Mouse (Mus musculus) cerebellum, adult 9-11 months (tissue): ENCODE measurements at regions not wholly inside any gene's neighbourhood (a gene's known extent, or its start where the extent isn't known, plus 50 kb on each side); places are given as distances from the start of the nearest gene placed in this dataset.
A peak's percentile ranks its signal among the peaks of the same experiment; 100 is the strongest.
"Not testable (repeated sequence)": the region's sequence is repeated elsewhere in the genome, so short reads cannot be mapped to it uniquely, and the experiment has no call there.

Experiments
- DNase-seq: peaks from one replicate; pipeline ENCODE4 v3.0.0; 2022

DNA sequence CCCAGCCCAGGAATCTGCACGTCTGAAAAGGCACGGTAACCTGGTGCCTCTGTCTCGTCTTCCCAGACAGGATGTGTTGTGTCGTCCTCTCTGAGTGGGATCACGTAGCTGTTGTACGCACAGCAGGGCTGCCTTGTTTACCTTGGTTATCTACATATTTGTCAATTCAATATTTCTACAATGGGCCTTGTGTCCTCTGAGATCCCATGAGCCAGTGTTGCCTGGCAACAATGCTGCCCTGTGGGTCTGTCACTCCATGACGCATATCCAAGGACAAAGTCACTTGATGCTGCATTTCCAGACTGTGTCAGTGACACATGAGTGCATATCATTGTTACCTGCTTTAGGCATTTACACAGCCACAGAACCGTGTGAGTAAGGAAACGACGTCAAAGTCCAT lies 191.9 kb downstream of the Diras2 start:
- no peak for DNase-seq

DNA sequence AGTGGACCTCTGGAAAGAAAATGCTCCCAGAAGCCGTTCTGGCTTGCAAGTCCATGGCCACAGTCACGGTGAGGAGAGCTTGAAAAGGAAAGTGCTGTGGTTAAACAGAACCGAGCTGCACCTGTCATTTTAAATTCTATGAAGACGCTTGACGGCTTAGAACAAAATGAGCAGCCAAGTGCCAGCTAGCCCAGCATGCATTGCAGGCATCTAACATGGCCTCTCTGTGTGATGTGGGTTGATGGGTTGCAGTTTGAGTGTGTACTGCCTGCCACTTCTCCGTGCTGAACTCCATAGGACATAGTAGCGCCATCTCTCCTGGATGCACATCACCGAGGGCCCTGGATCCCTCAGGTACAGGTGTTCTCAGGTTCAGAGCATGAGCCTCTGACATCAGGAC lies 189.1 kb downstream of the Diras2 start:
- no peak for DNase-seq

DNA sequence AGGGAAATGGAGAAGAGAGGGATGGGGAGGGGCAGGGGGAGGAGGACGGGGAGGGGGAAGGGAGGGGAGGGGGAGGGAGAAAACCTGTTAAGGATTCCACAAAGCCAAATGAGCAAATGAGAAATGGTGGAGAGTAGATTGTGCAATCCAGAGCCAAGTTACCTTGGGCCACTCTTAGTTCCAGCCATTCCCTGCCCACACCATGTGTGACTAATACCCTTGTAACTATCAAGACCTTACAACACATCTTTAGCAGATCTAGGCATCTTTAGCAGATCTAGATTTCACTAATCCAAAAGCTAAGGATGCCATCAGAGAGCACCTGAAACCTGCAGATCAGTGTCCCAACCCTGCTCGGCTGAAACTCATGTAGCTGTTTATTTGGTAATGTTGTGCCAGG lies 186.7 kb downstream of the Diras2 start:
- DNase-seq, result no peak

DNA sequence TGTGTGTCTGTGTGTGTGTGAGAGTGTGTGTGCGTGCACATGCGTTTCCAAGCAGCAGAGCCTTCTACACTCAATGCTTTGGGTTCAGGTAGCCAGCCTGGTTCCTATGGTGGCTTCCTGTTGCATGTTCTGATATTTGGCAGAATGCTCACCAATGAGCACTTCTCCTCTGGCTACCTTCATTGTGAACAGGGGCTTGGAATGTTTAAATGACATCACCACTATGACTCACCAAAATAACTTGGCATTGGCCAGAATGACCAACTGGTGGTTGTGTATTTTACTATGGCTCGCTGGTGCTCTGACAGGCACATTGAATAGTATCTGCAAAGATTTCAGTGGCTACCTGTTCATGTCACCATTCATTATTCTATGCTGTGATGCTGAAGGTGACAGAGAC lies 186.2 kb downstream of the Diras2 start:
- no peak for DNase-seq

DNA sequence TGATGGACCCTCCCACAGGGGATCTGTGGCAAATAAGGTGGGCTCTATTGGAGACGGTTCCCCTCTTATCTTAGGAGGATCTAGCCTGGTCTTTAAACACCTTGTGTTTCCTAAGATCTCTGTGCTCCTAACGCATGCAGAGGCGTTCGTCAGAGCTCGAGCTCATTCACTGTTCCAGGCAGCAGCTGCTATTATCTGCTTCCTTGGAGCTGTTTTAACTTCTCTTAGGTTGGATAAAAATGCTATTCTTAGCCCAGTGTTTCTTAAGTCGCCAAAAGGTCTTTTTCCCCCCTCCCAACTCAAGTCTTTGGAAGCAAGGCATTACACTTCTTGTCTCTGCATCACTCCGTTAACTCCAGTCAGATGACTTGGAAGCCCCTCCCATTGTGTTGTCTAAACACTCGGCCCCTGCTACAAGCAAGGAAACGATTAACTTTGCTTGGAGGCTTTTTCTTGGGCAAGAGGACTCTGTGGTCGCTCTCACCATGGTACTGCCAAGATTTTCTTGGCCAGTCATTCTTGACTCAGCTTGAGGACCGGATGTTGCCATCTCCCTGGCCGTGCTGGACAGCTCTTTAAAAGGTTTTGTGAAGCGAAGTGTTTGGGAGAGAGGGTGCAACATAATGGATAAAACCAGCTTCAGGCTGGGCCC lies 185.6 kb downstream of the Diras2 start:
- DNase-seq, result peak; percentile 62

DNA sequence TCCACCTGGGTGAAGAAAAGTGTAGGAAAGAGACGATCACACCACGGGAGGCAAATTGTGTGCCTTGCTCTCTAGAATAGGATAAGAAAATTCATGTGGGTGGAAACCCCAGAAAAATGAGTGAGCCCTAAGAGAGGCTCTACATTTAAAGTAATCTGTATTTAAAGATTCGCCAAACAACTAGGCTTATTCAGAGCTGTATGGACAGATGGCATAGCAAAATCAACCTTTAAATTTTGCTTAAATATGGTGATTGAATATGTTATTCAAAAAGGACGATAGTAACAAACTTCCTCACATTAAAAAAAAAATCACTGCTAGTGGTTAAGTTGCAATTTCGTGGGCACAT lies 185.1 kb downstream of the Diras2 start:
- DNase-seq, result no peak

DNA sequence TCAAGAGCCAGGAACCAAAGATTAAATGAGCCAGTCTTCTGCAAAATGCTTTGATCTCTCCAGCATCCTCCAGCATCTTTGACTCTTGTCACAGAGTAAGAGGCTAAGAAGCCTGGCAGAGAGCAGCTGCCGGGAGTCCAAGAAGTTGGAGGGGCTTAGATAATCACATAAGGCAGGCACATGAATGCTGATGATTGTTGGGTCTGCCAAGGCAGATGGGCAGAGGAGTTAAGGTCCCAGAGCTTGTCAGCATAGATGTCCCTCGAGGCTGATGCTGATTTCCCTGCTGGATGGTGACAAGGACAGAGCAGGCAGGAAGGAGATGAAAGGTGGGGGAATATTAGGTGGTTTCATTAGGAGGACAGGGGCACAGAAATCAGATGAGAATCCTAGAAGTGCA lies 183.4 kb downstream of the Diras2 start:
- DNase-seq, result no peak

DNA sequence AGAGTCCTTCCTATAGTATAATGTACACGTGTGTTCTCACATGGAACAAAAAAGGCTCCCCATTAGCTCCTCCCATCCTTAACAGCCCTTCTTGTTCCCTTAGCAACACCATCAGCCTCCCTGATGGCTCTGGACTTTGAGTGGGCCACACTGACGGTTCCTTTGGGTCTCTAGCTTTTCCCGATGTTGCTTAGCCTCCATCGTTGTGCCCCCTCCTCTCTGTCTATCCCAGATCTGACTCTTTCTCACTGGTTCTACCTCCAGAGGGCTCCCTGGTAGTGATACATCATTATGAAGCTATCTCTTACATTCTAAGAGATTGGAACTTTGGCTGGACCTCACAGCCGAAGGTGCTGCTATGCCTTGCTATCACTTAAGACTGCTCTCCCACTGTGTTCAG lies 181.5 kb downstream of the Diras2 start:
- no peak for DNase-seq

DNA sequence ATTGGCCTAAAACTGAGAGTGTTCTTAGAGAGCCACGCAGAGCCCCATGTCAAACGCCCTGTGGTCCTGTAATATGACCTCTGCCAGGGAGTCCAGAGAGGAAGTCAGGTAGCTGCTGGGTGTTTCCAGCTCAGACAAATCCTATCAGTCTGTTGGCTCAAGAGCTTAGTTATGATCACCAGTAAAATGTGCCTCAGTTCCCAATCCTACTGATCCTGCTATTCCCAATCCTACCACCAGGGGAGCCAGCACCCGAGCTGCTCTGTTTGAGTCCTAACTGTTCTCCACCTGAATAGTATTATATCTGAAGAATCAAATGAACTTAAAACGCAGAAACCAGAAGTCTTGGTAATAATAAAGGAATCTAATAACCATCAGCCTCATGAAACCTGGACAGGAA lies 178.5 kb downstream of the Diras2 start:
- DNase-seq, result no peak

DNA sequence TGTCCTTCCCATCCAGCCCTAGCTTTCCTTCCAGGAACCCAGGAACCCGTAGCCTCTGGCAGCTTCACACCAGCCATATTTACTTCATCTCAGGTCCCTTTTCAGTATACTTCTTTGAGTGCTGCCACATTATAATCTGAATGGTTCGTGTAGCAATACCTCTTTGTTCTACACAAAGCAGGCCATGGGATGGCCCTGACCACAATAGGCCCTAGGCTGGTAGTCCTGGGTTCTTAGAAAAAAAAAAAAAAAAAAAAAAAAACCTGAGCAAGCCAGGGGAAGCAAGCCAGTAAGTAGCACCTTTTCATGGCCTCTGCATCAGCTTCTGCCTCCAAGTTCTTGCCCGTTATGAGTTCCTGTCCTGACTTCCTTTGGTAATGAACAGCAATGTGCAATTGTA lies 177.6 kb downstream of the Diras2 start:
- no peak for DNase-seq

DNA sequence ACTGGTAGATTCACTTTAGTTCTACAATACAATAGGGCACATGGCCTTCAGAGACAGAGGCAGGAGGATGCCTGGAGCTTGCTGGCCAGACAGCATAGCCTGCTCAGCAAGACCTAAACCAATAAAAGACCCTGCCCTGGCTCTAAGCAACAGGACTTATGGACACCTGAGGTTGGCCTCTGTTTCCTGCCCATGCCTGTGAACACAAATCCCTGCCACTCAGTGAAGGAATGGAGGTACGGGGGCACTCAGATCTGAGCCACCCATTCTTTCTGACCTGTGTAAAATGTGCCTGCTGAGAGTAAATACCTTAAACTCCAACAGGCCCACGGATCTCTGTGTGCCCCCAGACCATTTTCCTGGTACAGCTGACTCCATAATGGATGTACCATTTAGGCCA lies 177.1 kb downstream of the Diras2 start:
- DNase-seq, result no peak

DNA sequence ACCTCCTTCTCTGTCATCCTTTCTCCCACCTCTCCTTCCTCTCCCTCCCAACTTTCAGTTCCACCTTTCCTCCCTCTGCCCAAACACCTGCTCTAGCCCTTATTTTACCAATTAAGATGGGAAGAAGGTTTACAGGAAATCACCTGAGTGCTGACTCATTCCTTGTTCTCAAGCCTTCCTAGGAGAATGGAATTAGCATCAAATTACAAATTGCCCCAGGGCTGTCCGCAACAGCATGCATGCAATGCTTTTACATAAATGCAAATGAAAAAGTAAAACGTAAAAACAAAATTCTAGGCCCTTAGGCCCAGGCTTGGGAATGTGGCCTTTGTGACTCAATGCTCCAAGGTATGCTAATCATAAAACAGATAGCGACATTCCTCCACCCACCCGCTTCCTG lies 175.2 kb downstream of the Diras2 start:
- not testable (repeated sequence) for DNase-seq

DNA sequence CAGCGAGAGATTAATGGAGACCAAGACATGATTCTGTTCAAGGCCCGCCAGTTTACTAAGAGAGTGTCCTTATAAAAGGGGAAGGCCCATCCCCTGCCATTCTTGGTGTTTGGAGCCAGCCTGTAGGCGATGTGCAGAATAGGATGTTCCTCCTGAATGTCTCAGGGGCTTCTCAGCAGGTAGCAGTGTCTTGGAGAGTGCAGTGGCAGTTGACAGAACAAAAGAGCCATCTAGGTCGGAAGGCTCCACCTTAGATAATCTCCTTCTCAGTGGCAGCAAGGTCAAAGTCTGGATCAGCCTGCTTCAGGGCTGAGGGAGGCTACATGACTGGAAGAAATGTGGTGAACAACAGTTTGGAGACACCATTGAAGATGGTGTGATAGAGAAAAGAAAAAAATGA lies 171.7 kb downstream of the Diras2 start:
- peak; percentile 0 for DNase-seq

DNA sequence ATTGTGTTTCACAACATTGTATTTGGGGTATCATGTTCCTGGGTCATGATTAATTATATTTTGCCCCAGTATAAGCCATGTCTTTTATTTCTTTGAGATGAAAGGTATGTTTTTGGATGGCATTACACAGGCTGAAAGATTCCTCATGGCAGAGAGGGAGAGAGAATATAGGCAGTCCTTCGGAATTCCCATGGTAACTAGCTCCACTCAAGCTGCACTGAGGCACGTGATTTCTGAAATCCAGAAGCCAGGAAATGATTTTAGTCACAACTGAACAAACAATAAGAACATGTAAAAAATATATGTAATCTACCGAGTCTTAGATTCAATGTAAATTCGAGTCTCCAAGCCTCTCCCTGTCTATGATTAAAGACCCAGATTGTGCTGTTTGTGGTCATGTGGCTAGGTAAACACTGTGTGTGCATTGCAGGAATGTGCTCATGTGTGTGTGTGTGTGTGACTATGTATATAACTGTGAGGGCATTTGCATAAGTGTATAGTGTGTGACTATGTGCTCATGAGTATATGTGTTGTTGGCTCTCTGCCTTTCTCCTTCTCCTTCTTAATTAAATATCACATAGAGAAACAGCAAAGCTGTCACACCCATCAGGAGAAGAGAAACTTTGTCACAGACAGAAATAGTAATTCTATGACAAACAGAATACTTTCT lies 169.8 kb downstream of the Diras2 start:
- DNase-seq, result peak; percentile 0

DNA sequence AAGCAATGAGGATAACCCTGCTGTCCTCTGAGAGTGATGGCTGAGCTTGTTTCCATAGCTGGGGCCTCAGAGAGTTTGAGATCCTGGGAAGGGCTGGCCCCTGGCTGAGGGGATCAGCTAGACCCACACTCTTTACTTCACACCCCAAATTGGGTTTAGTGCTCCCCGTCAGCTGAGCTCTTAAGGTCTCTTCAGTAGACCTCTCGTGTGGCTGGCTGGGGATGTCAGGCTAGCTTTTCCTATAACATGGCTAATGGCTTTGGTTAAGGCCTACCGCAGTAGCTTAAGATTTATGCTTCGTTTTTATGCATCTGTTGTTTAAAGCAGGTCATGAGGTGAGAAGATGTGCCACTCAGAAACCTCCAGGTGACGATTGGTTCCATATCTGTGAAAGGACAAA lies 168.8 kb downstream of the Diras2 start:
- DNase-seq, result peak; percentile 1

DNA sequence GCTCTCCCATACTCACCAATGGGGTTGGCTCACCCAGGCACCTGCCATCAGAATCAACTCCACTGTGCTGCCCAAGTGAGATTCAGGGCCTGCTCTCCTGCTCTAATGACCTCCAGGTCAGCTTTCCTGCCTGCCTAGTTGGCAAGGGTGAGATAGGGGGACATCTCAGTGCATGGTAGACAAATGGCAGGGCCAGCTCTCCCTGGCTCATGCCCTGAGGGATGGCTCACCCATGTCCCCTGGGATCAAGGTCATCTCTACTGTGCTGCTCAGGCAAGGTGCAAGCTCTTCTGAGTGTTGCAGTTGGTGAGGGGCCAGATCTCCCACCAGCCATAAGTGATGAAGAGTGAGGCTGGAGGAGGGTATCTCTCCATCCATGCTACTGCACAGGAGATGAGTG lies 161.2 kb downstream of the Diras2 start:
- peak; percentile 25 for DNase-seq

DNA sequence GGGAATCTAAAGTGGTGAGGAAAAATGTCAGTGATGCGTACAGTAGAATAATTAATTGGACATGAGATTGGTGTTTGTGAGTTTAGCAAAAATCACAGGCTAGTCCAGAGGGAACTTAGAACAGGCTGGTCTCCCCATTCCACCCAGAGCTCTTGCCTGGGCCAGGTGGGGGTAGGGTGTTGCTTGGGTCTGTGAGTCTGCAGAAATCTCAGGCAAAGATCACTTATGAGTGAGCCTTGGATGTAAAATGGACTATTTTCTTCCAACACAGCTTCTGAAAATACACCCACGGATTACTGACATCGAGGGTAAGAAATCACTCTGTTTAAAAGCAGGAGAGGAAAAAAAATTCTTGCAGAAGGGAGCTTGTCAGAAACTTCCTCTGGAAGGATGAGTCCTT lies 159.1 kb downstream of the Diras2 start:
- DNase-seq, result peak; percentile 7

DNA sequence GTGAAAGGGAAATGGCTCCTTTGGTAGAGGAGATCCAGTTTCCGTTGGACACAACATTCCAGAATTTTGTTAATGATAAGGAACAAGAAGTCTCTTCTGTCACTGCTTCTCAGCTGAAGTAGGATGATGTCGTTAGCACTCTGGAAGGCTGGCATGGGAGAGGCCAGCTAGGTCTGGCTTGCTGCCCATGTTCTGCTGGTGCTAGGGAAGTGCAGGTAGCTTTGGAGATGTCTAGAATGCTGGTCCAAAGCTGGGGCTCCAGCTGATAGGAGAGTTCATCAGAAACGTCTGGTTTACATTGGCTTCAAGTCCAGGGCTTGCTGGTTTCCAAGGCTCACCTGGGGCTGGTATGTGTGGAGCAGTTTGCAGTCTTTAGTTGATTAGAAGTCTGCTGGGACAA lies 156.3 kb downstream of the Diras2 start:
- peak; percentile 73 for DNase-seq

DNA sequence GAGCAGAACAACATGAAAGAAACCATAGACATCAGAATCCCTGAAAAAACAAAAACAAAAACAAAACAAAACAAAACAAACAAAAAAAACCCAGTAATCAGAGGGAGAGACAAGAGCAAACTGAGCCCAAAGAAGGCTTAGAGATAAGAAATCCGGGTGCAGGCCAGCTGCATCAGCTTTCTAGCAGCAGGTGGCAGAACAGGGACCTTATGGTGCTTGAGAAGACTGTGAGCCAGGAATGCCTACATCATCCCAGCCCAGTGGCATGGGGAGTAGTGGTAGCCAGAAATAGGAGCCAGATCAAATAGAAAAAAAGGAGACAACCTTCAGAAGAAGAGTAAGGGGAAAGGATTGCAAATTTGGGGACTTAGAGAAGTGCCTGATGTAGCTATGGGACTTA lies 152.8 kb downstream of the Diras2 start:
- peak; percentile 79 for DNase-seq

DNA sequence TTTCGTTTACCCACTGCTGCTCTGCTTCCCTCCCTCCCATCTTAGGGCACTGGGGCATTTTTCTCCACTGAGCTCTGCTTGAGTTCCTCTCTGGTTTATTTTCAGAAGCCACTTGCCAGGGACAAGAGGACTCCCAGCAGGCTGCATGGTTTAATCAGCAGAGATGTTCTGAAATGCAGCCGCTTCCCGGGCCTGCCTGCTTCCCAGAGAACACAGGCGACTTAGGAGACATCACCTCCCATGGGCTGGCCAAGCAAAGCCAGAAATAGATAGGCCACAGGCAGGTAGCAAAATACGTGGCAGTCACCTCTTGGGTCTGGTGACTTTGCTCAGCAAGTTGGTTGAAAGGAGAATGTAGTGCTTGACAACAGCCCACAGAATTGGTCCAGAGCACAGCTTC lies 141.8 kb downstream of the Diras2 start:
- peak; percentile 72 for DNase-seq

DNA sequence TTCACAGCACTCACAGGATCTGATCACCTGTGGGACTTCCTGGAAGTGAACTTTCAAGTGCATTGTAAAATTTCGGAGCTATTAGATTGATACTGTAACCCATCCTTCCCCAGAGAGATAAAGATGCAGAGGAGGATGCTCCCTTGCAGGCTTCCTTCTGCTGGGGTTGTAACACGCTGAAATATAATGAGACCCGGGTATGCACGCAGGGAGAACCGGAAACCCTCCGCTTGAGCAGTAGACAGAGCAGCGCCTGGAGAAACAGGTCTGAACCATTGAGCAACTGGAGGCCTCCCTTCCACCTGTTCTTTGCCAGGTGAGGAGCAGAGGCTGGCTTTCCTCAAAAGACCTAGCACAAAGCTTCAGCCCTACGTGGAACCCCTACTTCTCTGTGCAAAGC lies 135.3 kb downstream of the Diras2 start:
- no peak for DNase-seq

DNA sequence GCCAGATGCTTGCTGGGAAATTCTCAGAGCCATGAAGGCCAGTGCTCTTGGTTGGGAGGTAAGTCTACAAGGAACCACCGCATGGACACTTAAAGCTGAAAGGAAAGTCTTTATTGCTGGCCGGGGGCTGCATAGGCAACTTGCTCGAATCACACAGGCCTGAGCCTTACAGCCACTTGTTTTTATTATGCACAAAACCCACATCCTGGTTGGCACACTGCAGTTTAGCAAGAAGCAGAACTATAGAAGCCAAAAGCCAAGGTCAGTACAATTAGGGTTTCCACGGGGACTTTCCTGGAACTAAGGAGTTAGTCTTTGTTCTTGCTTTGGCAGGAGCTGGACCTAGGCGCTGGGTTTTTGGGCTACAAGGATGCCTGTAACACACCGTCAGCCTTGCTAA lies 132.7 kb downstream of the Diras2 start:
- DNase-seq, result no peak

DNA sequence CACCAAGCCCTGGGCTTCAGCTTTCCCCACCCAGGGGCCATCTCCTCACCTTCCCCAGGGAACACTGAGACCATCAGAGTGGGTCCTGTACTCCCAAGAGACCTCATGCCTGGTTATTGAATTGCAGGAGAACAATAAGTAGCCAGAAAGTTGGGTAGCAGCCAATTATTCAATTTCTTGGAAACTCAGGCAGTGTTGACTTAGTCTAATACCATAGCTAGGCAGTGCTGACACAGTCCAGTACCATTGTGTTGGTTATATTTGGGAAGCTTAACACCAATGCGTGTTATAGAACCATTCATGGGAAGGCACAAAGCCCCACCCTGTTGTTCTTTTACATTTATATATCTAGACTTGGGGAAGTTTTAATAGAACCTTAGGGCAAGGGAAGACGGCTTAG lies 131.9 kb downstream of the Diras2 start:
- DNase-seq, result no peak

DNA sequence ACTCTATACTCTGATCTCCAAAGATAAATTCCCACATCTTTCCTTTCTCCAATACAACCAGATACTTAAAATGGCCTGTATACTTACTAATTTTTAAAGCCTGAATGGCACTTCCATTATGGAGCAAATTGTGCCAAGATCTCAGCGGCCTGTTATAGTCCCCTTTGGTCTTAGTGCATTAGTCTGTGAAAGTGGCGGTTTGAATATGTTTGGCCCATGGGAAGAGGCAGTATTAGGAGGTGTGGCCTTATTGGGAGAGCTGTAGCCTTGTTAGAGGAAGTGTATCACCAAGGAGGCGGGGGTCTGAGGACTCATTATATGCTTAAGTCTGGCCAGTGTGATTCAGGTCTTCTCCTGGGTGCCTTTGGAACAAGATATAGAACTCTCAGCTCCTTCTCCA lies 127.3 kb downstream of the Diras2 start:
- DNase-seq, result no peak

DNA sequence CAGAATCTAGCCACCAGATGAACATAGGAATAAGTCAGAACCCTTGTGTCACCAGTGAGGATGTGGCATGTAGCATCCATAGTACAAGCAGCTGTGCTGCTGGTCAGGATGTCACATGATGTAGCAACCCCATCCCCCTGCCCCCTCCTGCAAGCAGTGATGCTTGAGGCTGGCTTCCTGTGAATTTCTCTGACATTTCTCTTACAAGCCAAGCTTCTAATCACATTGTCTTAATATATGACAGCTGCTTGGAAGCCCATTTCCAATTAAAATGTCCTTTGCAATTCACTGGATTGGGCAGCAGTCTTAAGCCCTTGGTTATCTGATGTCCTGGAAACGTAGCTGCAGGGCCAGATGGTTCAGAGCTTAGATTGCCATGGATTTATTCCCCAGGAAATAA lies 114.8 kb downstream of the Diras2 start:
- DNase-seq, result peak; percentile 31
